Mouse (Mus musculus): ENCODE measurements around the gene Upp2. TPM values are rescaled to one million over a fixed set of nuclear protein-coding genes. Genes with fewer than 3 reads are reported as not detected.

Gene Upp2
- 7.2 and 8.8 TPM in 2 replicates for polyA plus RNA-seq (2012; rRNA removed)

GRCm38 (mm10) chr2:58567066-58567810, at the start of gene Upp2, which contains the start of gene Acvr1:
Gene Upp2, plus strand, starts transcription at chr2:58567298.
Gene Acvr1, minus strand, starts transcription at chr2:58567157.

Other genes with a start within 250 kb of the Upp2 start
- gene Acvr1c, start 209.4 kb upstream of the Upp2 start, polyA plus RNA-seq (2012; rRNA removed) = 0.07 and 0.15 TPM in 2 replicates
- gene Gm17409, start 97.2 kb upstream of the Upp2 start, polyA plus RNA-seq (2012; rRNA removed) = not detected in 2 replicates
- 9.9 and 18.5 TPM in 2 replicates for gene Acvr1, start 141 bp upstream of the Upp2 start, polyA plus RNA-seq (2012; rRNA removed)